Mouse (Mus musculus): ENCODE measurements around the gene Tspan7. TPM values are rescaled to one million over a fixed set of nuclear protein-coding genes. Genes with fewer than 3 reads are reported as not detected.

Gene Tspan7
- polyA plus RNA-seq, 1 experiment, result 262 TPM

- no peak for DNase-seq (ENCODE audit: low read depth)
- TF ChIP-seq CTCF (IDR thresholded peaks at IDR 0.05; ENCODE audit: borderline replicate concordance, extremely low read depth, insufficient read depth, insufficient read length) (no peak), POLR2A (IDR thresholded peaks at IDR 0.05; ENCODE audit: borderline replicate concordance, extremely low read depth, insufficient read depth, insufficient read length, poor library complexity, severe bottlenecking) (no peak)
Measured at GRCm38 (mm10) chrX:10641062-10641461, 156.1 kb downstream of the Tspan7 start.

Other genes with a start within 250 kb of the Tspan7 start
- gene Otc, start 232.9 kb upstream of the Tspan7 start, polyA plus RNA-seq (2012; rRNA removed), result 0.03 TPM in 1 of 2 replicates, not detected in the other
- 41.7 and 51.6 TPM in 2 replicates for gene Mid1ip1, start 229.9 kb downstream of the Tspan7 start, polyA plus RNA-seq (2012; rRNA removed)